Mouse (Mus musculus): ENCODE measurements at regions not wholly inside any gene's neighbourhood (a gene's known extent, or its start where the extent isn't known, plus 50 kb on each side); places are given as distances from the start of the nearest gene placed in this dataset.

DNA sequence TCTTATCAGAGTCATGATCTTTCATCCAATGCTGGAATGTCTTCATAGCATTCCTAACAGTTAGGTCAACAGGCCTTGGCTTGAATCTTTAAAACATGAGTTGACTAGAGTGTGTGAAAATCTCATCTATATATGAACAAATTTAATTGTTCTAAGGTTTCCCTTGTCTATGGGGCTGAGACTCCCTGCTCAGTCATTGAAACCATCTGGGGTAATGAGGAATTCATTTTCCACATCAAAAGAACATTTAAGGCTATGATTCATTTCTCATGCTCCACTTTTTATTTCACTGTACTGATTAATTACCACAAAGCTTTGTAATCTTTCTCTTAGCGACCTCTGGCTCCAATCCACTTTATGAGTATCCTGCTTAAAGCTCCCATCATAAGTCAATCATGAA lies 94.7 kb upstream of the Sash1 start:
- in situ Hi-C loops (cut with MboI; ENCODE audit: low pct_unique_long_range_greater_than_20kb in 1 of 2, low sequenced_read_pairs in 2 of 2, unreplicated experiment in 1 of 2) = no loop called here

DNA sequence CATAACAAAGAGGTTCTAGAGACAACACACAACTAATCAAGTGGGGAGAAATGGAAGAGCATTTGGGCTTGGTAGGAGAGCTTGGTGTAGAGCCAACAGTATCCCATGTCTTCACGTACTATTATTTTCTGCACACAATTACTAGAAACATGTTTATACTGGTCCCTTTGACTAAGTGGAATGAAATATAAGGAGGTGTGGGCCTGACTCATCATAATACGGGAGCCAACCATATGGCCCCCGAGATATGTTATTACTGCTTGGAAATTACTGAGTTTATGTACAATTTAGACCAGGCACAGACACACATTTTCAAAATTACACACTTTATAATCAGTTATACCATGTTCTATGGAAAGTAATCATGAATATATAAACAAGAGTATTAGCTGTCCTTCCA lies 92.7 kb upstream of the Sash1 start:
- in situ Hi-C loops (cut with MboI; ENCODE audit: low pct_unique_long_range_greater_than_20kb in 1 of 2, low sequenced_read_pairs in 2 of 2, unreplicated experiment in 1 of 2) = no loop called here

DNA sequence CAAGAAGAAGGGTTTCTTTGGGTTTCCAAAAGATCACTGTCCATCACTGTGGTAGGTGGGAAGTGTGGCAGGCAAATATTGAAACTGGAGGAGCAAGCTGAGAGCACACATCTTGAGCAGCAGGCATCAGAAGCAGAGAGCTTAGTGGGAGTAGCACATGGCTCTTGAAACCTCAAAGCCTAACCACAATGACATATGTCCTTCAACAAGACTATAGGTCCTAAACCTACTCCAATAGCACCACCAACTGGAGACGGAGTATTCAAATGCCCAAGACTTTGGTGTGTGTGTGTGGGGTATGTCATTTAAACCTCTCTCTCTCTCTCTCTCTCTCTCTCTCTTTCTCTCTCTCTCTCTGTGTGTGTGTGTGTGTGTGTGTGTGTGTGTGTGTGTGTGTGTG lies 88.1 kb upstream of the Sash1 start:
- in situ Hi-C loops (cut with MboI; ENCODE audit: low pct_unique_long_range_greater_than_20kb in 1 of 2, low sequenced_read_pairs in 2 of 2, unreplicated experiment in 1 of 2) = no loop called here

DNA sequence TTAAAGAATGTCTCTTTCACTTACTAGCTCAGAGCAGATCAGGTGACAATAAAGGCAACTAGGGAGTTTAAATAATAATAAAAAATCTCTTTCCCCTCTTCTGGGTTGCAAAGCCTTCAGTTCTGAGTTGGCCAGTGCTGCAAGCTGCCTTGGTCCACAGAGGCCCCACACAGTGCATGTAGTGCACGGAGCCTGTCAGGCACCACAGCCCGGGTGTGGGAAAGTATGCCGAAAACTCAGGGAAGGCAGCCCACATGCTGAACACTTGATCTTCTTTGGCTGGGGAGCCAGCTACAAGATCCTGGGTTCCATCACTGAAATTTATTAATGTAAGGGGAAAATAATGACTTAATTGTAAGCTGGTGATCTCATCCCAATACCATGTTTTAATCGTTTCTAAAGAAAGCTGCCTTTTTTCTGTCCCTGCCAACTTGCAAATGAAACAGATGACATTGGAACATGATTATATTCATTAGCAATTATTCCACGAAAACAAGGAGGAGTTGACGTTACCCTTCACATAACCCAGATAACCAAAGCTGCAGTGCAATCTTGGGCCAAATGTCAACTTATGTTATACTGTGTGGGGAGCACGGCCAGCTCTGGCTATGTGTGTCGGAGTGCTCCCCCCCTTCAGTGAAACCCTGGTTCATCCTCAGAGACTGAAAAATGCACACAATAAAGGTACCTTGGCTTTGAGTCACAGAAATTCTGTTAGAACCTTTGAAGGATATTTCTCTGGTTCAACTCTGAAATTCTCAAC lies 87.1 kb upstream of the Sash1 start:
- in situ Hi-C loops (cut with MboI; ENCODE audit: low pct_unique_long_range_greater_than_20kb in 1 of 2, low sequenced_read_pairs in 2 of 2, unreplicated experiment in 1 of 2) = no loop called here

DNA sequence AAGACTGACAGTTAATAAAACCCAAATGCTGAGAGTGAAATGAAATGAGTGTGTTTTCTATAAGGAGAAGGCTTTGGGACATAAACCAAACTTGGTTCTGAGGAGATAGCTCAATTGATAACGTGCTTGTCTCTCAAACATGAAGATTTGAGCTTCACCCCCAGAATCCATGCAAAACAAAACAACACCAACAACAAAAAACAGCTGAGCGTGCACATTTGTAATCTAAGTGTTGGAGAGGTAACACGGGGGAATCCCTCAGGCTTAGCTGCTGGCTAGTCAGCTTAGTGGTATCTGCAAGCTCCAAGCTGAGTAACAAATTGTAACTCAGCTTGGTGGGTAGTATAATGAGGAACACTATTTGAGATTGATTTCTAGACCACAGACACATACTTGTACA lies 84.9 kb upstream of the Sash1 start:
- in situ Hi-C loops (cut with MboI; ENCODE audit: low pct_unique_long_range_greater_than_20kb in 1 of 2, low sequenced_read_pairs in 2 of 2, unreplicated experiment in 1 of 2) = no loop called here

DNA sequence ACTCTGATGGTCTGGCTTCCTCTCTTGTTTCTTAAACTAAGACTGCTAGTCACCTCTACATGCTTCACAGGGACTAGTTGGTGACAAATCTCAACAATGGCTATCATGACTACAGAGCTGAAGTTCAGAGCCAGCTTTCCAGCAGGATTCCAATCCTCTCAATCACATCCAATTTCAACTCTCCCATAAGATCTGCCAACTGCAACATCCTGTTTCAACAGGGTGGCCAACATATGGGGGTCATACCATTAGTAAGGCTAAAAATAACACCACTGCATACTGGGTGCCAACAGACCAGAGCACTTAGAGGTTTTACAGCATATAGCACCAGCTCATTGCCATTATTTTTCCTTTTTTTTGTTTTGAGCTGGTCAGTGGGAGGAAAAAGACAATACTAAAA lies 83.7 kb upstream of the Sash1 start:
- in situ Hi-C loops (cut with MboI; ENCODE audit: low pct_unique_long_range_greater_than_20kb in 1 of 2, low sequenced_read_pairs in 2 of 2, unreplicated experiment in 1 of 2) = no loop called here

DNA sequence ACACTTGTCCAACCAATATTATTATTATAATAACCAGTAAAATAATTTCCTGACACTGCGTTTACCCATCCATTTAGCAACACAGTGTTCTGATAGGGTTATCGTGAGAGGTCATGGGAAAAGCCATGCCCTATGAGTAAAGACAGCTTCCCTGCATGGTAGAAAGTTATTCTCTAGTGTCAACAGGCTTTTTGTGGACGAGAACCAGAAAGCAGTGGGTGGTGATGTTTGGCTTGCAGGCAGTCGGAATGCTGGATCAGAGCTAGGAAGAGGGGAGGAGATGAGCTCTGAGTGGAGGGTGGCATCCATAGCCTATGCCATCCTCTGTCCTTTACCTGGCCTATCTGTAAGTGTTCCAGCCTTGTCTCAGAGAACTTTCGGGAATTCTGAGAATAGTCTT lies 83.1 kb upstream of the Sash1 start:
- in situ Hi-C loops (cut with MboI; ENCODE audit: low pct_unique_long_range_greater_than_20kb in 1 of 2, low sequenced_read_pairs in 2 of 2, unreplicated experiment in 1 of 2) = no loop called here

DNA sequence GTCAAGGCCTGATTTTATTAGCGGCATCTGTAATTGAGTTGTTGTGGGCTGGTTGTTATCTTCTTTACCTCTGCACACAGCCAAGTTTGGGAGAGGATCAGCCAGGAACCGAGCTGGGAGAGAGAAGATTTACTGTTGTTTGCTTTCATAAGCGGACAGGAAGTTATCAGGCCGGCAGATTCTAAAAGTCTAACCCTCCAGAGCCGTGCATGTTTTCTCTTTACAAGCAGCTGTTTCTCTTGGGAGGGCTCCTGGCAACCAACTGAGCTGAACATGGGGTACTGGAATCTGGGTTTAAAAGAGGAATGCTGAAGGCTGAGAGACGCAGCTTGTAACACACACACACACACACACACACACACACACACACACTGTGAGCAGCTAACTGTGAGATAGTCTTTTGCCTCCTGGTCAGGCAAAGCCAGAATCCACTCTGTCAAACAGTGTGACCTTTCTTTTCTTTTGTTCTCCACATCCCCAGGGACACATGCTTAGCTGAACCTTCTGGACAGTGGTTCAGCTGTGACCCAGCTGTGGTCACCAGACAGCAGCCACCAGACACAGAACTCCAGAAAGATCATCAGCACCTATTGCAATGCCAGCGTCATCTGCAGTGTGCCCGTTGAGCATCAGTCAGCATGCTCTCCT lies 82.5 kb upstream of the Sash1 start:
- in situ Hi-C loops (cut with MboI; ENCODE audit: low pct_unique_long_range_greater_than_20kb in 1 of 2, low sequenced_read_pairs in 2 of 2, unreplicated experiment in 1 of 2) = no loop called here

DNA sequence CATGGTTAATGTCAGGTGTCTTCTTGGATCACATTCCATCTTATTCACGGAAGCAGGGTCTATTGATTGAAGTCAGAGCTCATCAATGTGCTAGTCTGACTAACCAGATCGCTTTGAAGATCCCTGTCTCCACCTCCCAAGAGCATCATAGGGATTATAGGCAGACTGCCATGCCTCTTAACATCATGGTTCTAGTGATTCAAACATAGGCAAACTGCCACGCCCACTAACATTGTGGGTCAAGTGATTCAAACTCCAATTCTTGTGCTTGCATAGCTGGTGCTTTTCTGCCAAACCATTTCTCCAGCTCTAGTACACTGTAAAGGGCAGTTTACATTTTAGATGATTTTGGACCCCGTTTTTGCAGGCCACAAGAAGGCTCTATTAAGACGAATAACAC lies 77.1 kb upstream of the Sash1 start:
- in situ Hi-C loops (cut with MboI; ENCODE audit: low pct_unique_long_range_greater_than_20kb in 1 of 2, low sequenced_read_pairs in 2 of 2, unreplicated experiment in 1 of 2) = no loop called here

DNA sequence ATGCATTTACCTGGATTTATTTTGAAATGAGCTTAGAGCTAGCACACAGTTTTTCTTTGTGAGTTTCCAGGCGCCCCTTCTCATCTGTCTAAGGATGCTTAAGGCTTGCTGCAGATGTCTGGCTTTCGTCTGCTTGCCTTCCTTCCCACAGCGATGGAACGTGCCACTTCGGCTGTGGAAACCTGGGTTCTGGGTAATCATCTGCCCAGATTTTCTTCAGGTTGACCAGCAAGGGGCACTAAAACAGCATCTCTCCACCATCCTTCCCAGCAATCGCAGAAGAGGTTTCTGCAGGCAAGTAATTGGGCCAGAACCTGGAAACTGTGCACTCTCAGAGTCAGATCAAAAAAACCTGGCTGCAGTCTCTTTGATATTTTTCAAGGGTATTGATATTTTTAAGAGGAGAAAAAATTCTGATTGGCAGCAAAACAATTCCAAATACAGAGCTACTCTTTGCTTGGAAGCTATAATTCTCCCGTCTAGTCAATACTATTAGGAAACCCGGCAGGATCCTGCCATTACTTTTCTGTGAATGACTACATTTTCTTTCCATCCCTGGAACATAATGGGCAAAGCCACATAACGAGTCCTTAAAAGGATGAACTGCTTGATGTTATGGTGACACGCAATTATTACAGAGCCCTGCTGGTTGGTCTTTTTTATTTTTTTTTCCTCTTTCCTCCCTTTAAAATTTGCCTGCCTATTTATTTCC lies 75.2 kb upstream of the Sash1 start:
- in situ Hi-C loops (cut with MboI; ENCODE audit: low pct_unique_long_range_greater_than_20kb in 1 of 2, low sequenced_read_pairs in 2 of 2, unreplicated experiment in 1 of 2) = no loop called here

DNA sequence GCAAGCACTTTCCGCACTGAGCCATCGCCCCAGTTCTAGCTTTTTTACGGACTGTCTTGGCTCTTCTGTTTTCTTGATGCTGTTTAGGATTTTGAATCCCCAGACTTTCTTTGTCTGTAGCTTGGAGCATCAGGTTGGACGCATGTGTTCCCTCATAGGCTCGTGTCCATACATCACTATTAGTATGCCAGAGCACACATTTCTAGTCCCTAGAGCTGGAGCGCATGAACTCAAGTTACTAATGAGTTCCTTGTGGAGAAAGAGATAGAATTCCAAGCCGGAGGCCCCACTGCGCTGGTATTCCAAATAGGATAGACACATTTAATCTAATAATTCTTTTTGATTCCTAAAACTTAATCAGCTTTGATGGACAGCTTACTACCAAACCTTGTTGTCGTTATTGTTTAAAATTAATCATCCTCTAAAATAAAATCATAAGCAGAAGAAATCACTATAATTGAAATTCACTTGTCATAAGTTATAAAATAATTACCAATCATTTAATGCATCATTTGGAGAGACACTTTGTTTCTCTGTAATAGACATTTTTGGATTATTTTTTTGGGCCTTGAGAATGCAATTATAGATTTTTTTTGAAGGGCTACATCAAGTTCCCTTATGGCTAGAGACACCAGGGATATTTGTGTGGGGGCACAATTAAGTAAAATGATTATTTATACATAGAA lies 74.5 kb upstream of the Sash1 start:
- in situ Hi-C loops (cut with MboI; ENCODE audit: low pct_unique_long_range_greater_than_20kb in 1 of 2, low sequenced_read_pairs in 2 of 2, unreplicated experiment in 1 of 2) = no loop called here

DNA sequence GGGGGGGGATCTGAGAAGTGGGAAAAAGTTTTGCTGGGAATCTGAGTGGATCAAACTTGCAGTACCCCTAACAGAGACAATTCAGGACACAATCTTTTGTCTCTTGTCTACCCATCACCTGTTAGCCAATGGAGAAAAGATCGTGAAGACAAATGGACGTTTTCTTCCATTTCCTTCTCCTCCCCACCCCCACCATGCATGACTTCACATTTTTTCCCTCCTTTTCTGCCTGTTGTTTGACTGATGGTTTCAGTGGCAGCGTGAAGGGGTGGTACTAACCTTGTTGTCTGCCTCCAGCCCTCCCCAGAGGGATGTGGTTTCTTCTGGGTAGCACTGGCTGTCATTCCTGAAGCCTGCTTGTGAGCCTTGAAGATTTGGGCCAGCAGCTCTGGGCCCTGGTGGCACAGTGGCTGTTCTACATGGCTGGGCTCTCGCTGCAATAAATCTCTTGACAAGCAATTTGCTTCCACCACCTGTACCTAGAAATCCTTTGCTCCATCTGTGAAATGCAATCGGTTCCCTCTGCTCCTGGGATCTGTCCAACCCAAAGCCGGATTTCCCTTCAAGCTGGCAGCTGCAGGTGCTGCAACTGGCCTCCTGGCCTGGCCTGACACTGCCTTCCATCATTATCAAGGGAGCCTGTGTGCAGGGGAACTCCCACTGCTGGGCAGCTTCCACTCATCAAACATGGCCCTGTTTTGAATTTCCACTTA lies 69.8 kb upstream of the Sash1 start:
- in situ Hi-C loops (cut with MboI; ENCODE audit: low pct_unique_long_range_greater_than_20kb in 1 of 2, low sequenced_read_pairs in 2 of 2, unreplicated experiment in 1 of 2) = no loop called here

DNA sequence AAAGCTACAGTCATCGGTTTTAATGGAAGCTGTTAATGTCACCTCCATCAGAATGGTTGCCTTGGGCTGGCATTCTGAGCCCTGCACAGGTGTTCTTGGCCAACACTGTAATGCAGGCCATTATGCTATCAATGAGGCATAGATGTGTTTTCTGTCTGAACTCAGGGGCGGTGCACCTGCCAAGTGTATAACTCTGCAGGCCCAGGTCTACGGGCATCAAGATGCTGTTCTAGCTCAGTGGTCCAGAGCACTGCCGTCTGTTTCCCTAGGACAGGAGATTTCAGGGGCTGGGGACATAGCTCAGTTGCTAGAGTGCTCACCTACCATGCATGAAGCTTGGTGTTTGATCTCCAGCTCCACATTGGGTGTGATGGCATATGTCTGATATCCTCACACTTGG lies 68.1 kb upstream of the Sash1 start:
- in situ Hi-C loops (cut with MboI; ENCODE audit: low pct_unique_long_range_greater_than_20kb in 1 of 2, low sequenced_read_pairs in 2 of 2, unreplicated experiment in 1 of 2) = no loop called here

DNA sequence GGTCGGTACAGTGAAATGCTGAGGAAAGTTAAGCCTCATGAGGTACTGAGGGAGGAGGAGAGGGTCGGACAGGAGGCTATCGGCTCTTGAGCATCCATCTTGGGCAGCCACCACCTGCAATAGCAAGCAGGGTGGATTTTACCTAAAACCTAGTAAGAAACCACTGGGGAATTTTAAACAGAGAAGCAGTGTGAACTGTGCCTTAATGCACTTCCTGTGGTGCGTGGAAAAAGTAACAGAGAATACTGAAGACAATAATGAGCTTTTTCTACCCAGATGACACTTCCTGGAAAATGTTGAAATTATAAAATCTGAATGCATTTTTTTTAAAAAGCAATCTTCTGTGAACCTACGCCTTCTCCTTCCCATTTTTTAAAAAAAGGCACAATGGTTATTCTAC lies 67.1 kb upstream of the Sash1 start:
- in situ Hi-C loops (cut with MboI; ENCODE audit: low pct_unique_long_range_greater_than_20kb in 1 of 2, low sequenced_read_pairs in 2 of 2, unreplicated experiment in 1 of 2) = no loop called here

DNA sequence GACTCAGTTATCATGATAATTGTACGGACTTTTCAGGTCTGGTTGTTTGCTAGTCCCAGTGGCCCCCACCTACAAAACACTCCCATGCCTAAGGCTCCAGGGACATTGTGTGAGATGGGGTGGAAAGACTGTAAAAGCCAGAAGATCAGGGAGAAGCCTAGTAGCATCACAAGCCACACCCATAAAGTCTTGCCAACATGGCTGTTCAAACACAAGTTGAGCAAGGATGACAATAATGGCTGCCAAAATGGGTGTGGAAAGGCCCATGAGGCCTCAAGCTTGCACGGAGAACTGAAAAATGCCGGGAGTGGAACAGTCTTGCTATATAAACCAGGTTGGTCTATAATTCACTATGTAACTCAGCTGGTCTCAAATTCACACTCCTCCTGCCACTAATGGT lies 66.1 kb upstream of the Sash1 start:
- in situ Hi-C loops (cut with MboI; ENCODE audit: low pct_unique_long_range_greater_than_20kb in 1 of 2, low sequenced_read_pairs in 2 of 2, unreplicated experiment in 1 of 2) = no loop called here

DNA sequence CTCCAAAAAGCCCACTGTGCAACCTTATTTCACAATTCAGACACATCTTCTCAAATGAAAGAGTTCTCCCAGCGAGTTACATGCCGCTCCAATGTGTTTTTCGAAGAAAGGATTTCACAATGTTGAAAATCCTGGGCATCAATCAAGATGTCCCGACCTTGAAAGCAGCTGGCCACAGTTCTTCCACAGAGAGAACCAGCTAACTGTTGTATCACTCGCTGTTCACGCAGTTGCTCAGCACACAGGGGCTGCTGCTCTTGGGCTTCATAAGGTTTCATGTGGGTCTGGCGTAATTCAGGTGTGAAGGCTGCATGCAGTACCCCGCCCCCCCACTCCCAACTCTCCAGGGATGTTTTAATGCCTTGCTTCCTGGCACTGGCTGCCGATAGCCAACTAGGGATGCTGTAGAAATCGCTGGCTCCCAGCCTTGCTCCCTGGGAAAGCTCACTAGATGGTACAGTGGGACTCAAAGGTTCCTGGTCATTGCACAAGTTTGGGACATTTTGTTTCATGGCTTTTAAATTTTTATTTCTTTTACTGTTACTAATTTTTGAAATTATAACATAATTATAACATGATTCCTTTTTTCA lies 65.5 kb upstream of the Sash1 start:
- in situ Hi-C loops (cut with MboI; ENCODE audit: low pct_unique_long_range_greater_than_20kb in 1 of 2, low sequenced_read_pairs in 2 of 2, unreplicated experiment in 1 of 2) = no loop called here

DNA sequence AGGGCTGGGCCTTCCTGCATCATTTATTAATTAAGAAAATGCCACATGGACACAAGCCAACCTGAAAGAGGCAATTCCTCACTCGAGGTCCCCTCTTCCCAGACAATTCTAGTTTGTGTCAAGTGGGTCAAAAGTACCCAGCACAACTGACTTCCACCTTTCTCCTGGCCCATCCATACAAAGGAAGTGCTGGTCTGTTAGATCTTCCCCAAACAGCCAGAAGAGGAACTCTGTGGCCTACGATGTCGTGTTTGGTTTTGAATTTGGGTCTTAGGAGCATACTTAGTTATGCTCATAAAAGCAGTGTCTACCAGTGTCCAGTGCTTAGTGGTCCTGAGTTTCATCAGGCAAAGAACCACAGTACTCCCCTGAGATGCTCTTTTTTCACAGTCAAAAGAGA lies 62.4 kb upstream of the Sash1 start:
- in situ Hi-C loops (cut with MboI; ENCODE audit: low pct_unique_long_range_greater_than_20kb in 1 of 2, low sequenced_read_pairs in 2 of 2, unreplicated experiment in 1 of 2) = no loop called here

DNA sequence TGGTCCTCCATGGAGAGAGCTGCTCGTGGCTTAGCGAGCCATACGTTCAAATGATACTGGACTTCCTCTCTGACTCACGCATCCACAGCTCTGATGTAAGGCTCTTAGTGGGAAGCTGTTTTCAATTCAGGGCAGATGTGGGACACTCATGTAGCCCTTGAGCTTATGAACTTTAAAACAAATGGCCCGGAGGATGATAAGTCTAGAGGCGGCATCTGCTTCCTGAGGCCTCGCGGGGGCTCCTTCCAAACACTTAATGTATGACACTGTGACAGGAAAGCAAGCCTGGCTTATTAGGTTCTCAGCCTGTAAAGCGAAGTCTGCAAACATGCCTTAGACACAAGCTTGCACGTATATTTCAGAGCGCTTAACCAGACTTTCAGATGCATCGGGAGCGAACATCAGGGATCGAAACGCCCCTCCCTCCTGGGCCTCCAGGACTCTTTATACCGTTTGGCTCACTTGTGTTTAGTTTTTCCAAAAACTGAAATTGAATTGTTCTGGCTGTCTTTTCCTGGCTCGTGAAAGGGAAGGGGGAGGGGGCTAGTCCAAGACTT lies 59.4 kb upstream of the Sash1 start:
- in situ Hi-C loops (cut with MboI; ENCODE audit: low pct_unique_long_range_greater_than_20kb in 1 of 2, low sequenced_read_pairs in 2 of 2, unreplicated experiment in 1 of 2) = no loop called here

Data from mouse embryonic stem cell (cell line).